Mouse (Mus musculus) heart, embryonic 11.5 days (tissue): Measurements from ENCODE around the gene Dcxr. TPM values are rescaled to one million over a fixed set of nuclear protein-coding genes. Genes with fewer than 3 reads are reported as not detected.

ENCODE experiments used
- ATAC-seq: fragments of 200-750 bp; cut with Nextera tagmentation; replicated peaks from 2 replicates; pipeline ENCODE4 v1.8.0; 2017; ENCODE audit warnings: moderate library complexity; ENCODE audit not compliant: insufficient number of reproducible peaks, low FRiP score, low TSS enrichment
- H3K27ac ChIP-seq: fragments of 300-500 bp; sonication (generic); 2 replicates; pipeline ENCODE4 v1.5.1; 2014; ENCODE audit warnings: mild to moderate bottlenecking, low read depth, low read length
- H3K27me3 ChIP-seq: fragments of 300-500 bp; sonication (generic); 2 replicates; pipeline ENCODE4 v1.6.1; 2014; ENCODE audit warnings: mild to moderate bottlenecking, low read length, mixed read lengths; ENCODE audit not compliant: control insufficient read depth, insufficient read depth
- H3K36me3 ChIP-seq: fragments of 300-500 bp; sonication (generic); 2 replicates; pipeline ENCODE4 v1.6.1; 2014; ENCODE audit warnings: mild to moderate bottlenecking, low read length, moderate library complexity, mixed read lengths; ENCODE audit not compliant: control insufficient read depth, insufficient read depth
- H3K4me1 ChIP-seq: fragments of 300-500 bp; sonication (generic); 2 replicates; pipeline ENCODE4 v1.6.1; 2014; ENCODE audit warnings: low read length; ENCODE audit not compliant: control insufficient read depth, insufficient read depth
- H3K4me2 ChIP-seq: fragments of 300-500 bp; sonication (generic); 2 replicates; pipeline ENCODE4 v1.6.1; 2014; ENCODE audit warnings: mild to moderate bottlenecking, moderate library complexity
- H3K4me3 ChIP-seq: fragments of 300-500 bp; sonication (generic); 2 replicates; pipeline ENCODE4 v1.5.1; 2014; ENCODE audit warnings: low read depth, low read length
- H3K9ac ChIP-seq: fragments of 300-500 bp; sonication (generic); 2 replicates; pipeline ENCODE4 v1.6.1; 2014; ENCODE audit warnings: mild to moderate bottlenecking, low read depth, low read length, moderate library complexity
- H3K9me3 ChIP-seq: fragments of 300-500 bp; sonication (generic); replicated peaks from 2 replicates; pipeline ENCODE4 v1.6.1; 2016; ENCODE audit warnings: low read length; ENCODE audit not compliant: control insufficient read depth
- WGBS: fragments of 180-500 bp; shearing (Covaris S2); extraction: QIAGEN DNeasy Blood & Tissue Kit; methylation state at CpG from one replicate; pipeline ENCODE4 v1.1.7; 2014; ENCODE audit not compliant: insufficient replicate concordance; 5-methylcytosine and 5-hydroxymethylcytosine counted together
- polyA plus RNA-seq: library from polyadenylated mRNA; unstranded; fragments of >200 nt; fragmentation: Nextera tagmentation; extraction: Ambion mirVana; gene quantifications from 2 replicates; pipeline ENCODE4 v1.2.1, GENCODE M21; 2014

The Dcxr gene
- polyA plus RNA-seq, 1 experiment from 2014 or later: 5.1 TPM

DNA sequence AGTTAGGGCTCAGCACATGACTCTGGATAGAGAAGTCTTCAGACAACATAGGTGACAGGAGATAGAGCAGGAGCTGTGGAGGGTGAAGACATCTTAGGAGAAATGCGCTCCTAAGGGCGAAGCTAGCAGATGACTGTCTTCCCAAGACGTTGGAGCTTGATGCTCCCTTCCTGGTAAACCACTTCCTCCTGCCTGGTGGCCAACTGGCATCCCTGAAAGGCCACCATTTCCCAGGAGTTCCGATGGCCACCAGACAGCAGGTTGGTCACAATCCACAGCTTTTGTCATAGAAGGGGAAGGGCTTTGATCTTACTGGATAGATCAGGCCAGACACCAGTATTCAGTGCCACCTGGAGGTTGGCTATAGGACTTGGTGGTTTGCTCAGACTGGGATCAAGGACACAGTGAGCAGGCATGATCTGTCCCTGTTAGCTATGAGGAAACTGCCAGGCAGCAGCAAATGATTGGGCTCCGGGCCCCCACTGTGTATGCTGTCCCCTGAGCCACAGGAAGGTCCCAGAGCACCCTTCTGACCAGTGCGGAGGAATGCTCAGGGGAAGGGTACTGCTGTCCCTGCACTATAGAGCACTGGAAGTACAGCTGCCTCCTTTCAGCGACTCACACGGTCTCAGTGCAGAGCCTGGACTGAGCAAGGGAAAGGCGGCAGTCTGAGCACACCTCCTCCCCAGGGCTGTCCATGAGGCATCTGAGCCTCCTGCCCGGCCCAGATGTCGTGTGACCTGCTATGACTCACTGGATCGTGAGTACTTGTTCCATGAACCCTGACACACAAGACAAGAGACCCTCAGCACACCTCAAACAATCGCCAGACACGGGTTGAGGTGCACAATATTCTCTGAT, 35.0 kb upstream of the Dcxr start:
- Histone ChIP-seq H3K4me1 (peaks cover 6% of the 10 kb centered on the region), H3K36me3 (no peaks in the 10 kb centered on the region), H3K9ac (no peak overlapping the region), H3K4me3 (no peak overlapping the region), H3K4me2 (peak overlapping the region; percentile 49), H3K9me3 (peaks cover 12% of the 10 kb centered on the region), H3K27ac (no peak overlapping the region), H3K27me3 (peaks cover 25% of the 10 kb centered on the region)
- no peak for ATAC-seq
- WGBS: 57% methylated on average over 14 of the region's 14 CpGs

DNA sequence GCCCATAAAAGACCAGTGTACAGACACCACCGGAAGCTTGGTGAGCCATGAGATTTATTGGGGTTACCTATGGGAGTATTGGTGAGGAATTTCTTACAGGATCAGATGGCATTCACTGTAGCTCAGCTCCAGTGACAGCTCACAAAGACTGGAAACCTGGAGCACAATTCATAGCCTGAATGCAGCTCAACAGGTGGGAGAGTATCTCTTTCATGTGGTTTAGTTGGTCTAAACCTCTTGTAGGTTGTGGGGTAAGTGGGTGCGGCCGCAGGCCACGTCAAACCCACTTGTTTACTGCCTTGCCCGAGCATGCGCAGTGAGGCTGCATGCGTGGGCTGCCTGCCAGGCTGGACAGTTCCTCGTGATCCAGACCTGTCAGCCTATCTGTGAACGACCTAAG, 33.2 kb upstream of the Dcxr start:
- no peak overlapping the region for H3K4me3 ChIP-seq
- H3K27me3 ChIP-seq: peaks cover 16% of the 10 kb centered on the region
- no peak overlapping the region for H3K4me2 ChIP-seq
- WGBS: 86% methylated on average over 9 of the region's 9 CpGs
- ATAC-seq: no peak
- H3K27ac ChIP-seq: no peak overlapping the region
- H3K36me3 ChIP-seq: no peaks in the 10 kb centered on the region
- peaks cover 6% of the 10 kb centered on the region for H3K4me1 ChIP-seq
- no peak overlapping the region for H3K9ac ChIP-seq
- peaks cover 12% of the 10 kb centered on the region for H3K9me3 ChIP-seq

DNA sequence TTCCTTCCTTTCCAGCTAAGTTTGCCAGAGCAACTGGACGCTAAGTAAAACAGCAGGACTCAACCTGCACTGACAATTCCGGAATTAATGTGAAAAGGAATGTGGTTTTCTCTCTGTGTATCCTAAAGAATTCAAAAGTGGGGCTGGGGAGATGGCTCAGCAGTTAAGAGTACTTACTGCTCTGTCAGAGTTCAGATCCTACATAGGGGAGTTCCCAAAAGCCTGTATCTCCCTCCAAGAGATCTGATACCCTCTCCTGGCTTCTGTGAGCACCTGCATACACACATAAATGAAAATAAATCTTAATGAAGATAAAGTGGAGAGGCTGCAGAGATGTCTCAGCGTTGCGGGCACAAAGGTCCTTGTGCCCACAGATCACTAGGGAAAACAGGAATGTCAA, 24.5 kb upstream of the Dcxr start:
- H3K9ac ChIP-seq: no peak overlapping the region
- no peaks in the 10 kb centered on the region for H3K9me3 ChIP-seq
- H3K4me3 ChIP-seq: no peak overlapping the region
- 66% methylated on average over 4 of the region's 4 CpGs for WGBS
- no peak for ATAC-seq
- no peaks in the 10 kb centered on the region for H3K4me1 ChIP-seq
- H3K27me3 ChIP-seq: no peaks in the 10 kb centered on the region
- H3K4me2 ChIP-seq: no peak overlapping the region
- no peaks in the 10 kb centered on the region for H3K36me3 ChIP-seq
- H3K27ac ChIP-seq: no peak overlapping the region

DNA sequence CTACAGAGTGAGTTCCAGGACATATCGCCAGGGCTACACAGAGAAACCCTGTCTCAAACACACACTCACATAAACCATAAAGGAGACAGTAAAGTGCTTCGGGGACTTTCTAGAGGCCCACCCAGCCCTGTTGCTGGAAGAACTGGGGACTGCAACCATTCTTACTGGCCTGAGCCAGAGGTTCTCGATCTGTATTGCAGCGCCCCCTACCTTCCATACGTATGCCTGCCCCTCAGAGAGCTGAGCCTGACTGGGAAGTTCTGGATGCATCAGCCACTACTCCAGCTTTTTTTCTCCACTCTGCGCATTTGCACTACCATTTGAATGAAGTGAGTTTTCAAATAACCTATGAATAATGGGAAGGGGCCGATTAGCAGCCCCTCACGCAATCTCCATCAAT, 22.3 kb upstream of the Dcxr start:
- Histone ChIP-seq H3K4me1 (no peaks in the 10 kb centered on the region), H3K4me3 (no peak overlapping the region), H3K27ac (no peak overlapping the region), H3K36me3 (no peaks in the 10 kb centered on the region), H3K27me3 (no peaks in the 10 kb centered on the region), H3K9me3 (no peaks in the 10 kb centered on the region), H3K9ac (no peak overlapping the region), H3K4me2 (no peak overlapping the region)
- WGBS: 52% methylated on average over 8 of the region's 8 CpGs
- ATAC-seq: no peak

DNA sequence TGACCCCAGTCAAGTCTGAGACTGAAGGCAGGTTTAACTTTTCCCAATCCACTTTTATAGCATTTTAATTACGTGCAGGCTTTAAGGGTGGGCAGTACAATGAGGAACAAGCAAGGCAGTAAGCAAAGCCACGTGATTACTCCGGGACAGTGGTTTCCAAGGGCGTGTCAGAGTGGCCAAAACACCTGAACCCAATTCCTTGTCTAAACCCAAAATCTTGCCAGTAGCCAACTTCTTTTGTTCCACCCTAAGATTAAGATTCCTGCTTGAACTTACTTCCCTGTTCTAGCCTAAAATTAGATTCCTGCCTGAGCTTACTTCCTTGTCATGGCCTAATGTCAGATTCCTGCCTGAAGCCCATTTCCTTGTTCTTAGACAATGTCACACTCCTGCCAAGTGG, 20.9 kb upstream of the Dcxr start:
- Histone ChIP-seq H3K27ac (no peak overlapping the region), H3K9me3 (no peaks in the 10 kb centered on the region), H3K4me3 (no peak overlapping the region), H3K4me2 (no peak overlapping the region), H3K9ac (no peak overlapping the region), H3K36me3 (no peaks in the 10 kb centered on the region), H3K4me1 (no peaks in the 10 kb centered on the region), H3K27me3 (no peaks in the 10 kb centered on the region)
- no peak for ATAC-seq
- WGBS: 74% methylated on average over 4 of the region's 4 CpGs

DNA sequence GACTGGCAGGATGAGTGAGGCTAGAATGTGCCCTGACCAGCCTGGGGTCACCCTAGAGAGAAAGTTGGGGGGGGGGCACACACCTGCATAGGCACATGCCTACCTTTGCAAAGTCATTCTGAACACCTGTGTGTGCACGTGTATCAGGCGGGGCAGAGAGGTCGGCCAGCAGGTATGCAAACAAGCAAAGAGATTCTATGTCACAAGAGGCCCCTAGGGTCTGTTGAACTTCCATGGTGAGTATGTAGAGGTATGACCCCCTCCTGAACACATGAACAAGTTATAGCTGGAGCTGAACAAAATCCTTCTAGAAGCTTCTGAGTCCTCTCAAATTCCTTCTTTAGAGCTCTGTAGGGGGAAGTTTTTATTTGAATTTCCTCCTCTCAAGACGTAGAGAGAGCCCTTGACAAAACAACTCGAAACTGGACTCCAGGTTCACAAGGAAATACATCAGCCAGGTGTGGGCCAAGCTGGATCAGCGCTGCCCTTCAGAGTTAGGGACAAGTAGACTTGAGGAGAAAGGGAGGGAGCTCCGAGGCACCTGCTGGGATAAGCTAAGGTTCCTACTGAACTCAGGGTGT, 17.1 kb upstream of the Dcxr start:
- no peaks in the 10 kb centered on the region for H3K9me3 ChIP-seq
- no peak overlapping the region for H3K9ac ChIP-seq
- no peaks in the 10 kb centered on the region for H3K4me1 ChIP-seq
- no peak overlapping the region for H3K27ac ChIP-seq
- no peak overlapping the region for H3K4me3 ChIP-seq
- no peak overlapping the region for H3K4me2 ChIP-seq
- ATAC-seq: no peak
- 74% methylated on average over 7 of the region's 7 CpGs for WGBS
- no peaks in the 10 kb centered on the region for H3K36me3 ChIP-seq
- H3K27me3 ChIP-seq: no peaks in the 10 kb centered on the region

DNA sequence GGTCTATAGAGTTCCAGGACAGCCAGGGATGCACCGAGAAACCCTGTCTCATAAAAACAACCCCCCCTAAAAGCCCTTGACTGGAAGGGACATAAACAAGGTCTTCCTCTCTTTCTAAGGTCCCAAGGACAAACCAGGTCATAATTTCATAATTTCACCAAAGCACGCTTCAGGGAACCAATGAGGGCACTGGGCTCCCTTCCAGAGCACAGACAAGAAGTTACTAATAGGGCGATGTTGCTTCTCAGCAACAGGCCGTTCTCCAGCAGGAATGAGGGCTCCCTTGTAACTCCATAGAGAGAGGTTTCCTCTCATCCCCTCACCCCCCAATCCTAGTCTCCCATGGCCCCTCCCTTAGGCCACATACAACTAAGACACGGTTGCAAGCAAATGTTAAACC, 13.9 kb upstream of the Dcxr start:
- no peaks in the 10 kb centered on the region for H3K9me3 ChIP-seq
- H3K27me3 ChIP-seq: no peaks in the 10 kb centered on the region
- H3K36me3 ChIP-seq: no peaks in the 10 kb centered on the region
- no peaks in the 10 kb centered on the region for H3K4me1 ChIP-seq
- H3K4me3 ChIP-seq: no peak overlapping the region
- H3K27ac ChIP-seq: no peak overlapping the region
- 80% methylated on average over 5 of the region's 5 CpGs for WGBS
- no peak overlapping the region for H3K4me2 ChIP-seq
- no peak for ATAC-seq
- no peak overlapping the region for H3K9ac ChIP-seq

DNA sequence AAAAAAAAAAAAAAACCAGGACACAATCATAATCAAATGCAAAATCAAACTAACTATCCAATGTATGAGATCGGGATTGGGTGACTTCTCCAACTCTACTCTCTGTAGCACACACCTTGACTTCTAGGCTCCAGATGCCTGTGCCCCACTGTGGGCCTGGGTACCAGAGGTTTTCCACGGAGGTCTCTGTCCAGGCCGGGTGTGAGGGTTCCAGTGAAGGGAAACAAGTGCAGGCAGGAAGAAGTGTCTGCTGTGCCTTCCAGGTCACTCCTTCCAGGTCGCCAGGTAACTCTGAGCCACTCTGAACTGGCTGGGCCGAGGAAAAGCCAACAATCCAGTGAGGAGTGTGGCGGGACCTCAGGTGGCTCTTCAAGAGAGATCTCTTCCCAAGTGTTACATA, 9.3 kb upstream of the Dcxr start:
- H3K36me3 ChIP-seq: no peaks in the 10 kb centered on the region
- no peak overlapping the region for H3K4me3 ChIP-seq
- no peak overlapping the region for H3K4me2 ChIP-seq
- H3K9ac ChIP-seq: no peak overlapping the region
- WGBS: 59% methylated on average over 6 of the region's 6 CpGs
- peaks cover 1% of the 10 kb centered on the region for H3K27me3 ChIP-seq
- no peaks in the 10 kb centered on the region for H3K9me3 ChIP-seq
- H3K4me1 ChIP-seq: 0 out of 2 replicates have a peak, but pooled peaks cover 3% of the 10 kb centered on the region
- no peak overlapping the region for H3K27ac ChIP-seq
- no peak for ATAC-seq

DNA sequence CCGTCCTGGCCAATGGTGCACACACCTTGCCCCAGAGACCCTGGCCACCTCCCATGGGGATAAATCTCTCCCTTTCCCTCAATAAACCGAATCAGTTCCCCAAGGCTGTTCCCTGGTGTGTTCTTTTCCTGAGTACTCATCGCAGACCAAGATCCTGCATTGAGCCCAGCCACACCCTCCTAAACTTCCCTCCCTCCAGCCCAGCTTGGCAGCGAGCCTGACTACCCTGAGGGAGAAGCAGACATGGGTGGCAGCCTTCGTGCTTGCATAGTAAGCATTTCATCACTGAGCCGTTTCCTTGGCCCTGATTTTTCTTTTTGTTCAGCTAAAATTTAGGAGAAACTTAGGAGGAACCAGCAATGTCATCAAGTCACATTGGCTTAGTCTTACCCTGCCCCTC, 6.4 kb upstream of the Dcxr start:
- 0 out of 2 replicates have a peak, but pooled peaks cover 3% of the 10 kb centered on the region for H3K4me1 ChIP-seq
- H3K27me3 ChIP-seq: peaks cover 18% of the 10 kb centered on the region
- no peak overlapping the region for H3K4me2 ChIP-seq
- H3K9me3 ChIP-seq: no peaks in the 10 kb centered on the region
- H3K9ac ChIP-seq: no peak overlapping the region
- WGBS: 62% methylated on average over 6 of the region's 6 CpGs
- H3K27ac ChIP-seq: no peak overlapping the region
- no peak overlapping the region for H3K4me3 ChIP-seq
- no peak for ATAC-seq
- no peaks in the 10 kb centered on the region for H3K36me3 ChIP-seq
